Mouse (Mus musculus) stomach, embryonic 16.5 days (tissue): ENCODE data around the gene Haghl. TPM values are rescaled to one million over a fixed set of nuclear protein-coding genes. Genes with fewer than 3 reads are reported as not detected.
A peak's percentile ranks its signal among the peaks of the same experiment; 100 is the strongest.
"Not testable (repeated sequence)": the region's sequence is repeated elsewhere in the genome, so short reads cannot be mapped to it uniquely, and the experiment has no call there.

Source experiments
- ATAC-seq: fragments of 200-750 bp; cut with Nextera tagmentation; 2 replicates; pipeline ENCODE4 v1.8.0; 2017; ENCODE audit warnings: moderate number of reproducible peaks, moderate TSS enrichment; ENCODE audit not compliant: insufficient read depth, low FRiP score
- H3K27ac ChIP-seq: fragments of 300-500 bp; sonication (generic); 2 replicates; pipeline ENCODE4 v1.5.1; 2014; ENCODE audit warnings: low read length
- H3K27me3 ChIP-seq: fragments of 300-500 bp; sonication (generic); 2 replicates; pipeline ENCODE4 v1.6.1; 2014; ENCODE audit warnings: low read length, control low read depth, mixed read lengths; ENCODE audit not compliant: control insufficient read depth, insufficient read depth
- H3K36me3 ChIP-seq: fragments of 300-500 bp; sonication (generic); 2 replicates; pipeline ENCODE4 v1.6.1; 2014; ENCODE audit warnings: low read length; ENCODE audit not compliant: control insufficient read depth, insufficient read depth
- H3K4me1 ChIP-seq: fragments of 300-500 bp; sonication (generic); 2 replicates; pipeline ENCODE4 v1.6.1; 2014; ENCODE audit warnings: low read length, control low read depth, mixed read lengths; ENCODE audit not compliant: control insufficient read depth, insufficient read depth
- H3K4me2 ChIP-seq: fragments of 300-500 bp; sonication (generic); 2 replicates; pipeline ENCODE4 v1.6.1; 2014; ENCODE audit warnings: low read depth, low read length, mixed read lengths
- H3K4me3 ChIP-seq: fragments of 300-500 bp; sonication (generic); replicated peaks from 2 replicates; pipeline ENCODE4 v1.5.1; 2014; ENCODE audit warnings: mild to moderate bottlenecking, low read length
- H3K9ac ChIP-seq: fragments of 300-500 bp; sonication (generic); 2 replicates; pipeline ENCODE4 v1.6.1; 2014; ENCODE audit warnings: low read length
- H3K9me3 ChIP-seq: fragments of 300-500 bp; sonication (generic); replicated peaks from 2 replicates; pipeline ENCODE4 v1.6.1; 2016; ENCODE audit warnings: low read length, control low read depth; ENCODE audit not compliant: control insufficient read depth
- WGBS: fragments of 180-500 bp; shearing (Covaris S2); extraction: QIAGEN DNeasy Blood & Tissue Kit; methylation state at CpG from one replicate; pipeline ENCODE4 v1.1.7; 2014; 5-methylcytosine and 5-hydroxymethylcytosine counted together
- polyA plus RNA-seq: library from polyadenylated mRNA; unstranded; fragments of >200 nt; fragmentation: Nextera tagmentation; extraction: Ambion mirVana; gene quantifications from 2 replicates; pipeline ENCODE4 v1.2.1, GENCODE M21; 2015

Haghl gene
- polyA plus RNA-seq, 1 experiment from 2014 or later, result 54.2 TPM

- H3K27ac ChIP-seq, H3K4me2 ChIP-seq, H3K9me3 ChIP-seq, H3K36me3 ChIP-seq, H3K4me1 ChIP-seq, H3K4me3 ChIP-seq, ATAC-seq, H3K9ac ChIP-seq: not testable (repeated sequence)
- whole genome bisulfite sequencing, result 36% methylated on average over 2 of the region's 2 CpGs
- H3K27me3 ChIP-seq, result peaks cover 28% of the 10 kb centered on the region
Measured at GRCm38 (mm10) chr17:25807452-25807851, 22.0 kb upstream of the Haghl start.

DNA sequence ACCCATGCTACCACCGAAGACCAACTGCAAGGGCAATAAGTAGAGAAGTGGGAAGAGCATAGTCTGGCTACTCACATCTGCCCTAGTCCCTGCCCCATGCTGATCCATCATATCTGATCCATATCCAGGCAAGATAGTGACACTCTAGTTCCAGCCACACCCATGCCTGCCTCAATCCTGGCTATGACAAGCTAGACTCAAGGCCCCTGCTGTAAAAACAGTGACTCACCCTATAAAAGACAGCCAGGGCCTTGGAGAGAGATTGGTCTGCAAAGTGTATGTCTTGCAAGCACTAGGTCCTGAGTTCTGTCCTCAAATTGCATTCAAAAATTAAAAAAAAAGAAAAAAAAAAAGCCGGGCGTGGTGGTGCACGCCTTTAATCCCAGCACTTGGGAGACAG, 21.0 kb upstream of the Haghl start:
- H3K27me3 ChIP-seq, result peaks cover 29% of the 10 kb centered on the region
- H3K4me3 ChIP-seq, result no peak overlapping the region
- no peak overlapping the region for H3K9ac ChIP-seq
- H3K27ac ChIP-seq, result no peak overlapping the region
- H3K4me2 ChIP-seq, result no peak overlapping the region
- no peaks in the 10 kb centered on the region for H3K36me3 ChIP-seq
- 0 out of 2 replicates have a peak, but pooled peaks cover 2% of the 10 kb centered on the region for H3K4me1 ChIP-seq
- 78% methylated on average over 4 of the region's 4 CpGs for WGBS
- ATAC-seq, result no peak
- no peaks in the 10 kb centered on the region for H3K9me3 ChIP-seq

DNA sequence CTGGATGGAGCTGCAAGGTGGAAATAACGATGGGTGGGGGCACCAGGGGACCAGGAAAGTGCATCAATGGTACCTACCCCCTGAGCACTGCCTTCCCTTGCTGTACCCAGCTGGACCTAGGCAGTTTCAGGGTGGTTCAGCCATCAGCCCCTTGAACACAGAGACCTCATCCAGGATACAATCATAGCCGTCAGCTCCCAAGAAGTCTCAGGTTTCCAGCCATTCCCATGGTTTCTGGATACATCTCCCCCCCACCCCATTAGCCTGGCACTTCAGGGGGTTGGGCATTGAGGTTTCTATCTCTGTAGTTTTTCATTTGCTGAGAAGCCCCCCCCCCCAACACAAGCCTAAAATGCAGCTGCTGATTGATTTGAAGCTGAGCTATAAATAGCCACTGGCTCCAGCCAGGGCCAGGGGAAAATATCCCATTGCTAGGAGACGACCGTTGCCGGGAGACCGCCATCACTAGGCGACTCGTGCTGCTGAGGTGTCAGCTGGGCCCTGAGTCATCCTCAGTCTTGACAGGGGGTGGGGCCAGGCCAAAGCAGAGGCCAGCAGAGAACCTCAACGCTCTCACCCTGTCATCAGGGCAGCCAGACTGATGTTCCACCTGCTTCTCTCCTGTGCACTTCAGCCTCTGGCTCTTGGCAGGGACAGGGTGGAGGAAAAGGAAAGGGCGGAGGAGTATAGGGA, 17.5 kb upstream of the Haghl start:
- ATAC-seq, result peak; percentile 71; the same call in 1 of the 2 replicates

GRCm38 (mm10) chr17:25801029-25801428, 15.6 kb upstream of the Haghl start:
- Histone ChIP-seq H3K36me3 (no peaks in the 10 kb centered on the region), H3K4me3 (no peak overlapping the region), H3K4me2 (no peak overlapping the region), H3K27ac (no peak overlapping the region), H3K9me3 (no peaks in the 10 kb centered on the region), H3K27me3 (peaks cover 2% of the 10 kb centered on the region; the same call in 1 of the 2 replicates), H3K9ac (no peak overlapping the region), H3K4me1 (peaks cover 5% of the 10 kb centered on the region)
- 9% methylated on average over 6 of the region's 6 CpGs for WGBS
- 0 out of 2 replicates have a peak, but pooled peaks have one; percentile 48 for ATAC-seq

More for the DNA sequence above, 17.5 kb upstream of the Haghl start:
- H3K4me2 ChIP-seq, result no peak overlapping the region
- H3K4me1 ChIP-seq, result no peaks in the 10 kb centered on the region
- peak overlapping the region; percentile 7; the same call in 1 of the 2 replicates for H3K9ac ChIP-seq
- H3K36me3 ChIP-seq, result no peaks in the 10 kb centered on the region
- no peak overlapping the region for H3K4me3 ChIP-seq
- H3K27me3 ChIP-seq, result peaks cover 3% of the 10 kb centered on the region
- no peaks in the 10 kb centered on the region for H3K9me3 ChIP-seq
- 12% methylated on average over 10 of the region's 10 CpGs for WGBS
- H3K27ac ChIP-seq, result no peak overlapping the region

GRCm38 (mm10) chr17:25796951-25797369, 11.5 kb upstream of the Haghl start, which contains the start of gene Metrn:
Metrn (minus strand) TSS chr17:25797136.
- Histone ChIP-seq H3K36me3 (no peaks in the 10 kb centered on the region), H3K4me3 (peak within 1 kb of the TSS; percentile 87), H3K4me2 (peak within 1 kb of the TSS; percentile 93), H3K4me1 (peaks cover 31% of the 10 kb centered on the region), H3K27ac (peak within 1 kb of the TSS; percentile 27), H3K9me3 (no peaks in the 10 kb centered on the region), H3K9ac (peak within 1 kb of the TSS; percentile 80), H3K27me3 (no peaks in the 10 kb centered on the region)
- under 1% methylated on average over 35 of the region's 35 CpGs for WGBS
- peak; percentile 76 for ATAC-seq

DNA sequence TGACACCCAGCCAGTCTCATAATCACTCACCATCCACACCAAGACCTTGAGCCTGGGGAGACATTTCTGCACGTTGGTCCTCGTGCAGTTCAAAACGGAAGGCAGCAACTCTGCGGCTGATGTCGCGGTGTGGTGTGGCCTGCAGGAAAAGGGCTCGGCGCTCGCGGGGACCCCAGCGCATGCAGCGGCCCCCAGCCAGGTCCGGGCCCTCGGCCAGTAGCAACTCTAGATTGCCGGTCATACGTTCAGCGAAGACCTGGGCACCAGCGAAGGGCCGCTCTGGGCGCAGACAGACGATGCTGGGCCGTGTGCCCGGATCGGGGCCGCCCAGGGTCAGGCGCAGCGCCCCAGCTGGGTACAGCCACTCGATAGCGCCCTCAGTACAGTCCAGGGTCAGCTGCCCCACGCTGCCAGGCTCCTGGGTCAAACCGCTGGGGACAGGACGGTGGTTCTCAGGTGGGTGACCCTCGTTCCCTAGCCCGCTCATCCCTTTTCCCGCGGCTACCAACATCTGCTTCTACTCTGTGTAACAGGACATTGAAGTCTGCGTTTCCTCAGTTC, 10.8 kb upstream of the Haghl start:
- H3K27ac ChIP-seq, result peak overlapping the region; percentile 27; the same call in 1 of the 2 replicates
- peaks cover 35% of the 10 kb centered on the region for H3K4me1 ChIP-seq

GRCm38 (mm10) chr17:25795609-25796092, 10.2 kb upstream of the Haghl start, which contains the start of gene AC134908.4:
AC134908.4 (minus strand) TSS chr17:25795659.
- peak within 1 kb of the TSS; percentile 80 for H3K9ac ChIP-seq
- H3K4me1 ChIP-seq, result peaks cover 37% of the 10 kb centered on the region
- H3K4me2 ChIP-seq, result peak within 1 kb of the TSS; percentile 93
- H3K4me3 ChIP-seq, result peak within 1 kb of the TSS; percentile 87
- ATAC-seq, result no peak
- H3K36me3 ChIP-seq, result no peaks in the 10 kb centered on the region
- no peaks in the 10 kb centered on the region for H3K9me3 ChIP-seq
- 33% methylated on average over 6 of the region's 6 CpGs for WGBS
- H3K27me3 ChIP-seq, result no peaks in the 10 kb centered on the region
- peak within 1 kb of the TSS; percentile 27; the same call in 1 of the 2 replicates for H3K27ac ChIP-seq

More for the DNA sequence above, 10.8 kb upstream of the Haghl start:
- no peak for ATAC-seq
- Histone ChIP-seq H3K4me3 (peak overlapping the region; percentile 87), H3K9ac (peak overlapping the region; percentile 80), H3K9me3 (no peaks in the 10 kb centered on the region), H3K4me2 (peak overlapping the region; percentile 93), H3K27me3 (no peaks in the 10 kb centered on the region), H3K36me3 (no peaks in the 10 kb centered on the region)
- 1% methylated on average over 37 of the region's 37 CpGs for WGBS

GRCm38 (mm10) chr17:25794998-25795397, 9.5 kb upstream of the Haghl start:
- no peaks in the 10 kb centered on the region for H3K27me3 ChIP-seq
- H3K27ac ChIP-seq, result no peak overlapping the region
- H3K4me2 ChIP-seq, result peak overlapping the region; percentile 93; the same call in 1 of the 2 replicates
- WGBS, result 88% methylated on average over 17 of the region's 17 CpGs
- H3K9ac ChIP-seq, result peak overlapping the region; percentile 80
- H3K9me3 ChIP-seq, result no peaks in the 10 kb centered on the region
- H3K4me3 ChIP-seq, result 0 out of 2 replicates have a peak overlapping the region, but pooled peaks have one; percentile 3
- no peak for ATAC-seq
- H3K4me1 ChIP-seq, result peaks cover 37% of the 10 kb centered on the region
- H3K36me3 ChIP-seq, result no peaks in the 10 kb centered on the region

DNA sequence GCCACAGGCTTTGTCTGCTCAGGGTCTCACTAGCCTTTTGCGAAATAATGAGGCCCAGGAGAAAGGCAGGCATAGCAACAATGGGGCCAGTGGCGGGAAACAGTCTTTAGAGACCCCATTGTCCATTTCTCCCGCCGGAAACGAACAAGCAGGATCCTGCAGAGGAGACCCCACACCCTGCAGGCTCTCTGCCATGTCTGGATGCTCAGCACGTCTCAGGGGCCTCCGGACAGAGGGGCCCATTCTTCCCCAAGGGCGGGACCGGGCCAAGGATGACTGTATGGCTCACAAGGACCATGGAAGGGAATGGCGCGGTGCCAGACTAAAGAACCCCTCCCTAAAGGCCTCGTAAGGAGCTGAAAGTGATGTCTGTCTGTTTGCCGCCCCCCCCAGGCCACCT, 8.7 kb upstream of the Haghl start:
- H3K4me2 ChIP-seq, result no peak overlapping the region
- peaks cover 37% of the 10 kb centered on the region for H3K4me1 ChIP-seq
- no peaks in the 10 kb centered on the region for H3K27me3 ChIP-seq
- ATAC-seq, result no peak
- 0 out of 2 replicates have a peak overlapping the region, but pooled peaks have one; percentile 17 for H3K27ac ChIP-seq
- 71% methylated on average over 13 of the region's 13 CpGs for WGBS
- no peak overlapping the region for H3K9ac ChIP-seq
- no peak overlapping the region for H3K4me3 ChIP-seq
- H3K9me3 ChIP-seq, result no peaks in the 10 kb centered on the region
- no peaks in the 10 kb centered on the region for H3K36me3 ChIP-seq
